Mouse (Mus musculus): ENCODE measurements around the gene Rarg. TPM values are rescaled to one million over a fixed set of nuclear protein-coding genes. Genes with fewer than 3 reads are reported as not detected.

The Rarg gene
- total RNA-seq, 2 experiments from 2014 or later = 12.2 to 14.1 TPM

DNA sequence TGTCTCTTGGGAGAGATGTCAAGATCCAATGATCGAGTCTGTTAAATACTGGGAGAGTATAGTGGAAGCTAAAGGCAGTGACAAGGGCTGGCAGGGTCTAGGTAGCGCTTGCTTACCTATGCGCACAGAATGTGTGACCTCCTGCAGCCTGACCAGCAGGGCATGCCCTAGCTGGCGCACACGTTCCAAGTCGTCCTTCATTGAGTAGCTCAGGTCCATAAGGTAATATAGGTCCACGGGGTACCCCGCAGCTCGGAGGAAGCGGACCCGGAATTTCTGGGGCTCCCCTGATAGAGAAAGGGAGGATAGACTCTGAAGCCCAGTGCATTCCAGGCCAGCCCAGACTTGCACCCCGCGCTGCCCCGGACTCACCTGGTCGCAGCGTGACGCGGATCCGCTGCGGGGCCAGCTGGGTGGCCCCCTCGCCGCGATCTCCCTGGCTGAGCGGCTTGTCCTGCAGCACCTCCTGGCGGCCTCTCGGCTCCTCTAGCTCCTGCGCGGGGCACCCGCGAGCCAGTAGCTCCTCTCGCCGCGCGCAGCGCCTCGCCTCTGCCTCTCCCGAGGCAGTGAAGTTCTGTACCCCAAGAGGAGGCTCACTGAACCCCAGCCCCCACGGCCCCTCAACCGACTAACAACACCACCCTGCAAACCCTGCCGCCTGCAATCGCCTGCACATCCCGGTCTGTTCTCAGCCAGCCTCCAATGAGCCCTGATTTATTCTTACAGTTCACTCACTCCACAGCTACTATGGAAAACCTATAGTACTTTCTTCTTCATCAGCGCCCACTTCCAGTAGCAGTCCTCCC lies 32.9 kb downstream of the Rarg start:
- TF ChIP-seq CTCF (conservative IDR thresholded peaks at IDR 0.05) = peak; percentile 98
- no peak overlapping the region for H3K27ac ChIP-seq
- H3K4me3 ChIP-seq = peak overlapping the region; percentile 54
- DNase-seq (ENCODE audit: low spot score in 2 of 2) = peak; percentile 70 to 81

GRCm38 (mm10) chr15:102222386-102222785 lies 34.9 kb downstream of the Rarg start:
- Histone ChIP-seq H3K27ac (no peak overlapping the region), H3K4me3 (no peak overlapping the region)
- DNase-seq (ENCODE audit: low spot score in 2 of 2) = no peak
- TF ChIP-seq CTCF (conservative IDR thresholded peaks at IDR 0.05) = 0 out of 2 replicates have a peak, but pooled peaks have one; percentile 17

- no peak for DNase-seq (ENCODE audit: low spot score in 2 of 2)
- TF ChIP-seq CTCF (conservative IDR thresholded peaks at IDR 0.05) = no peak
- H3K4me3 ChIP-seq = no peak overlapping the region
- H3K27ac ChIP-seq = no peak overlapping the region
These were observed 40.0 kb downstream of the Rarg start for GRCm38 (mm10) chr15:102217325-102217724.

DNA sequence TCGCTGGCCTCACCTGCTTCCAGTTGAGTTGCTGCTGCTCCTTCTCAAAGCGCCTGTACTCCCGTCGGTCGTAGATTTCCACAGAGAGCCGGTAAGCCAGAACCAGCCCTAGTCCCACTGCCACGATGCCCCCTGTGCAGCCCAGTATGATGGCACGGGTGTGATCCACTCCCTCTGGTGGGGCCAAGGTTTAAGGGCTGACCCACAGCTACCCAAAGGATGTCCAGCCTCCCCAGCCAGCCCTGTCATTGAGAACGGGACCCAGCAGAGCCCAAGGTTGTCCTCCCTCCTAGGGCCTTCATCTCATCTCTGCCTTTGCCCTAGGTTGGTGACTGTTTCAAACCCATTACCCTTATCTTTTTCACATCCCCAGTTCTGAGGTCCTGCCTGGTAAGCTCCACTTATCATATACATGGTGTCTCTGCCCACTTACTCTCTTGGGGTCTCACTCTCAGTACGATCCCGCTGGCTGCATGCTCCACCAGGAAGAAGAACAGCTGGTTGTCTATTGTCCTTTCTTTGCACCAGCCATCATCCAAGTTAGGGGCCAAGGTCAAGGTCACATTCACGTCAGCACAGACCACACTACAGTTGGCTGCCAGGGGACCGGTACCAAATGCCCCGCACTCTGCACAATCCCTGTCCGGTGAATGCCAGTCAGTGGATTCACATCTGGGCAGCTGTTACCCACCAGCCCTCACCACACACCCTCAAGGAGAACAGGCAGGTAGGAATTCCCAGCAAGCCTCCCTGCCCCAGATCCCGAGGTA lies 40.7 kb downstream of the Rarg start:
- H3K4me3 ChIP-seq = no peak overlapping the region
- DNase-seq (ENCODE audit: low spot score in 2 of 2) = no peak
- no peak overlapping the region for H3K27ac ChIP-seq
- no peak for TF ChIP-seq CTCF (conservative IDR thresholded peaks at IDR 0.05)

DNA sequence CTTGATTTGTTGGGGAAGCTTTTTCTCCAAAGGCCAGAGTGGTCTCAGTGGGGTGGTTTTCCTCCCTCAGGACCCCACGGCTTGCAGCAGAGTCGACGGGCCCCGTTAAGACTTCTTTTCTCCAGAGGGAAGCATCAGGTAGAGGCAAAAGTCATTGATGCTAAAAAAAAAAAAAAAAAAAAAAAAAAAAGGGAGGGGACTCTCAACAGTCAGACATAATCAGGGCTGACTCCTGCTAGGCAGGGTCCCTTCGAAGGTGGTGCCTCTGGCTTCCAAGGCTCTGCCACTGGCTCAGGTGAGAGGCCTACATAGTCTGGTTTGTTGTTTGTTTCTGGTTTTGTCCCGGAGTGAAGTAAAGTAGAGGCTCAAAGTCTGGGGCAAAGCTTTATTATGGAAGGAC lies 41.7 kb downstream of the Rarg start:
- TF ChIP-seq CTCF (conservative IDR thresholded peaks at IDR 0.05) = no peak
- no peak overlapping the region for H3K27ac ChIP-seq
- DNase-seq (ENCODE audit: low spot score in 2 of 2) = no peak
- H3K4me3 ChIP-seq = no peak overlapping the region

GRCm38 (mm10) chr15:102214132-102214531 lies 43.2 kb downstream of the Rarg start:
- H3K27ac ChIP-seq = no peak overlapping the region
- TF ChIP-seq CTCF (conservative IDR thresholded peaks at IDR 0.05) = no peak
- no peak for DNase-seq (ENCODE audit: low spot score in 2 of 2)
- H3K4me3 ChIP-seq = no peak overlapping the region

DNA sequence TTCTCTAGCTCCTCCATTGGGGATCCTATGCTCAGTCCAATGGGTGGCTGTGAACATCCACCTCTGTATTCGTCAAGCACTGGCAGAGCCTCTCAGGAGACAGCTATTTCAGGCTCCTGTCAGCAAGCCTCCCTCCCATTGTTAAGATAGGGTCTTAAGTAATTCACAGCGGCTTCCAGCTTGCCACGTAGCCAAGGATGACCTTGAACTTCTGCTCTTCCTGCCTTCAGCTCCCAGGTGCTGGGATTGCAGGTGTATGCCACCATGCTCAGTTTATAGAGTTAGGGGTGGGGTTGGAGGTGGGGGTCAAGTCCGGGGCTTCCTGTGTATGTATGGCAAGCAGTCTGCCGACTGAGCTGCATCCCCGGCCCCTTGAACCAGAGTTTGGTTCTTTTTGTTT lies 45.4 kb downstream of the Rarg start:
- no peak overlapping the region for H3K27ac ChIP-seq
- no peak for TF ChIP-seq CTCF (conservative IDR thresholded peaks at IDR 0.05)
- H3K4me3 ChIP-seq = no peak overlapping the region
- no peak for DNase-seq (ENCODE audit: low spot score in 2 of 2)

DNA sequence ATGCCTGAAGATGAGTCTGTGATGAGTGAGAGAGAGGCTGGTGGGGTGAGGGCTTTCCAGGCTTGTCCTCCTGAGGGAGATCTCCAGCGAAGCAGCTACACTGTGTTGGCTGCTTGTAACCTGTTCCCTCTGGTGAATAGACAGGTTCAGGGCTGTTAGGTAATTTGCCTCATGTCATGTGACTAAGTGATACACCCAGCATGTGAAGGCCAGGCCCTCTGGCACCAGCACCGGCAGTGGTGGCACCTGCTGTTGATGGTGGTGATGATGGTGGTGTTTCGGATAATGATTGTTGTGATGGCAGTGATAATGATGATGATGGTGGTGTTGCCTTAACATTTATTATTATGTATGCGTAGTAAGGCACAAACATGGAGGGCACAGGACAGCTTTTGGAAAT lies 46.5 kb downstream of the Rarg start:
- DNase-seq (ENCODE audit: low spot score in 2 of 2) = no peak
- Histone ChIP-seq H3K4me3 (no peak overlapping the region), H3K27ac (no peak overlapping the region)
- TF ChIP-seq CTCF (conservative IDR thresholded peaks at IDR 0.05) = no peak

DNA sequence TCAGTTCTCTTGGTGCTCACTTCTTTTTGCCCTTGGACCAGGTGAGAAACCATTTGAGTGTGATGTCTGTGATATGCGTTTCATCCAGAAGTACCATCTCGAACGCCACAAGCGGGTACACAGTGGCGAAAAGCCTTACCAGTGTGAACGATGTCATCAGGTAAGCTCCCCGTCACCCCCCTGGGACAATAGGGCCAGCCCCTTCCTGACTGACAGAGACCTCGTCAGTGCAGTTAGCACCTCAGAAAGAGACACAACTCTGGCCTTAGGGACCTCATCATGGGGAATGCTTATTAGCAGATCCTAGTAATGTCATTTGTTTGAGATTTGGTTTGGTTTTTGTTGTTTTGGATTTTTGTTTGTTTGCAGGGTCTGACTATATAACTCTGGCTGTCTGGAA lies 48.2 kb downstream of the Rarg start:
- TF ChIP-seq CTCF (conservative IDR thresholded peaks at IDR 0.05) = no peak
- H3K27ac ChIP-seq = no peak overlapping the region
- no peak overlapping the region for H3K4me3 ChIP-seq
- no peak for DNase-seq (ENCODE audit: low spot score in 2 of 2)

DNA sequence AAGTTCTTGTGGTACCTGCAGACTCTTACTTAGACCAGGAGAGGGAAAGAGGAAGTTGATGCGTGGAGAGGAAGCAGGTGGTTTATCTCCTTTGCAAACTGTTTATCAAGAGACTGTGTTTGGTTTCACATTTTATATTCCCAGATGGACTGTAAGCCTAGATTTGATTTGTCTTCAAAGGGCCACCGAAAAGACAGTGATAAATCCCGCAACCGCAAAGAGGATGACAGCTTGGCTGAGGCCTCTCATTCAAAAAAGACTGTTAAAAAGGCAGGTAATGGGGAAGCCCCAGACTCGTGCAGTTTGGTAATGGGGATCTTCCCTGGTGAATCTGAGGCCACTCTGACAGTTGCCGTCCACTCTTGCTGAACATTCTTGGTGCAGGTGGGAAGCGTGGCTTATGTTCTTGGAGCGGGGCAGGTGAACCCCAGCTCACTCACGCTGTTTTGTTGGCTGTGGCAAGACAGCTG lies 49.2 kb downstream of the Rarg start:
- no peak for DNase-seq (ENCODE audit: low spot score in 2 of 2)
- no peak for TF ChIP-seq CTCF (conservative IDR thresholded peaks at IDR 0.05)
- H3K4me3 ChIP-seq = no peak overlapping the region
- no peak overlapping the region for H3K27ac ChIP-seq

DNA sequence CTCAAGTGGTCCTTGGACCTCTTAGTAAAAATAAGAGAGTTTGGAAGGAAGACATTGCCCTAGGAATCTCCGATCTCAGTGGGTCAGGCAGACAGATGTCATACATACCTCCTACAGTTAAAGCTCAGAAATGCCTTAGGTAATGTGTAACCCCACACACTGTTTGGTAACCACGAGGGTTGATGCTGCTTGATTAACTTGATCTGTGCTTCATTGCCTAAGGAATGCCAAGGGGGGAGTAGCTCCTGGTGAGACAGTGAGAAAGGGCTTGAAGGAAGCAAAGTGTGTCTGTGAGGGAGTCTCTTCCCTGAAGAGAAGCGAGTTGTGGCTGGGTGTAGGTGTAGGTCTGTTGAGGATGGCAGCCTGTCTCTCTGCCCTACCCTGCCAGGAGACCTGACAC lies 50.0 kb downstream of the Rarg start:
- Histone ChIP-seq H3K4me3 (no peak overlapping the region), H3K27ac (peak overlapping the region; percentile 23; the same call in 1 of the 2 replicates)
- TF ChIP-seq CTCF (conservative IDR thresholded peaks at IDR 0.05) = no peak
- no peak for DNase-seq (ENCODE audit: low spot score in 2 of 2)

GRCm38 (mm10) chr15:102205779-102206178 lies 51.5 kb downstream of the Rarg start:
- Histone ChIP-seq H3K4me3 (peak overlapping the region; percentile 82), H3K27ac (peak overlapping the region; percentile 95; the same call in 1 of the 2 replicates)
- DNase-seq (ENCODE audit: low spot score in 2 of 2) = peak in 1 of 2 experiments; percentile 32
- no peak for TF ChIP-seq CTCF (conservative IDR thresholded peaks at IDR 0.05)
